Mouse (Mus musculus): Measurements from ENCODE around the gene Tex33. TPM values are rescaled to one million over a fixed set of nuclear protein-coding genes. Genes with fewer than 3 reads are reported as not detected.

Gene Tex33
- polyA plus RNA-seq, 1 experiment from 2014 or later, result not detected

DNA sequence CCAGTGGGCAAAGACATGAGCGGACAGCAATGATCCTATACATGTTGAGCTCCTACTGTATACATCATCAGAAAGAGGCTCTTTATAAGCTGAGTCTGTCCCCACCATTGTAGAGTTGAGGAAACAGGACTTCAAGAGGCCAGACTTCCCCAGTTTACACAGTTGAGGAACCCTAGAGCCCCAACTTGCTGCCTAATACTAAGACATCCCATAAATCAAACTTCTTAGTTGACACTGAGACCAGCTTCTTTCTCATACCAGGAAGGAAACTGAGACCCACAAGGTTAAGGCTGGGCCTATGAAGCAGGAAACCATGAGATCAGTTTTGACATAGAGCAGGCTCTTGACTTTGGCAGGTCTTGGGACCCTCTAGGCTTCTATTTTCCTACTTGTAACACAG lies 10.1 kb downstream of the Tex33 start:
- no peak overlapping the region for H3K9ac ChIP-seq (replicated peaks; ENCODE audit: low read depth, low read length)
- no peaks in the 10 kb centered on the region for H3K9me3 ChIP-seq (ENCODE audit: control insufficient read depth, low read length)
- no peak overlapping the region for H3K4me3 ChIP-seq (ENCODE audit: low read depth, low read length)
- H3K36me3 ChIP-seq (ENCODE audit: control insufficient read depth, insufficient read depth, low read length), result no peaks in the 10 kb centered on the region
- 90% methylated on average over 1 of the region's 1 CpGs for WGBS
- H3K4me2 ChIP-seq (ENCODE audit: low read depth, low read length), result no peak overlapping the region
- no peaks in the 10 kb centered on the region for H3K4me1 ChIP-seq (ENCODE audit: control insufficient read depth, insufficient read depth, low read length)
- no peak for ATAC-seq (ENCODE audit: low read depth)
- no peaks in the 10 kb centered on the region for H3K27me3 ChIP-seq (ENCODE audit: control insufficient read depth, insufficient read depth, low read length)
- no peak overlapping the region for H3K27ac ChIP-seq (ENCODE audit: low read depth, low read length)

DNA sequence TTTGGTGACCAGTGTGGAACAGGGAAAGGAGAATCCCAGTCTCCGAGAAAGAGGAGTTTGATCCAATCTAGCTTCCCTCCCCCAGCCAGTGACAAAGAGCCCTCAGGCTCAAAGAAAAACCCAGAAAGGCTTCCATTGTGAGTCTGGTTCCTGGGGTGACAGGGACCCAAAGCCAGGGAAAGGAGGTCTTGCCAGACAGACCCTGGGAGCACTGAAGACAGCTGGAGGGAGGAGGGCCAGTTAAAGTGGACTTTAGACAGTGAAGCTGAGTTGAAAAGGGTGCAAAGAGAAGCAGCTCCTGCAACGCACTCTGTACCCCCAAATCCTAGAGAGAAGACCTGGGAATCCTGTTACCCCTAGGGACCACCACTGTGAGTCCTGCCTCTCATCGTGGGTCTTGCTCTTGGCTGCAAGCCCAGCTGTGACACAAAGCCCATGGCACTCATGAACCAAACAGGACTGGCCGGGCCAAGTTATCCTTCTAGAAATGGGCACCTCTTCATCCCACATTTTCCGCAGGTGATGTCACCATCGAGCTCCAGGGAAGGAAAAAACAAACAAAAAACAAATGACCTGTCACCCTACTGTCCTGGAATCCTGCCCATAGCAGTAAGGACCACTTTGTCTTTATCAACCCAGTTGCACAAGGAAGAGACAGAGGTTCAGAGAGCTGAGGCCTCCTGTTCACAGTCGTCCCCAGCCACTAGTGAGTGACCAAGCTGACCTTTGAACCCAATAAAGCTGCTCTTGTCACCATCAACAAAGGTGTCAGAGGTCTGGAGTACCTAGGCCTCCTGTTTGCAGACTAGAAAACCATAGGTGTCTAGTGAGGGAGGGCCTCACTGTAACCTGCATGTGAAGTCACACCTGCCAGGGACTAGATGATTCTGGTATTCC lies 11.2 kb downstream of the Tex33 start:
- Histone ChIP-seq H3K9ac (replicated peaks; ENCODE audit: low read depth, low read length) (no peak overlapping the region), H3K4me2 (ENCODE audit: low read depth, low read length) (no peak overlapping the region), H3K27me3 (ENCODE audit: control insufficient read depth, insufficient read depth, low read length) (no peaks in the 10 kb centered on the region), H3K27ac (ENCODE audit: low read depth, low read length) (peak overlapping the region; percentile 16), H3K9me3 (ENCODE audit: control insufficient read depth, low read length) (no peaks in the 10 kb centered on the region), H3K4me1 (ENCODE audit: control insufficient read depth, insufficient read depth, low read length) (no peaks in the 10 kb centered on the region), H3K36me3 (ENCODE audit: control insufficient read depth, insufficient read depth, low read length) (no peaks in the 10 kb centered on the region), H3K4me3 (ENCODE audit: low read depth, low read length) (no peak overlapping the region)
- ATAC-seq (ENCODE audit: low read depth), result peak; percentile 24; the same call in 1 of the 2 replicates
- WGBS, result 69% methylated on average over 7 of the region's 7 CpGs

DNA sequence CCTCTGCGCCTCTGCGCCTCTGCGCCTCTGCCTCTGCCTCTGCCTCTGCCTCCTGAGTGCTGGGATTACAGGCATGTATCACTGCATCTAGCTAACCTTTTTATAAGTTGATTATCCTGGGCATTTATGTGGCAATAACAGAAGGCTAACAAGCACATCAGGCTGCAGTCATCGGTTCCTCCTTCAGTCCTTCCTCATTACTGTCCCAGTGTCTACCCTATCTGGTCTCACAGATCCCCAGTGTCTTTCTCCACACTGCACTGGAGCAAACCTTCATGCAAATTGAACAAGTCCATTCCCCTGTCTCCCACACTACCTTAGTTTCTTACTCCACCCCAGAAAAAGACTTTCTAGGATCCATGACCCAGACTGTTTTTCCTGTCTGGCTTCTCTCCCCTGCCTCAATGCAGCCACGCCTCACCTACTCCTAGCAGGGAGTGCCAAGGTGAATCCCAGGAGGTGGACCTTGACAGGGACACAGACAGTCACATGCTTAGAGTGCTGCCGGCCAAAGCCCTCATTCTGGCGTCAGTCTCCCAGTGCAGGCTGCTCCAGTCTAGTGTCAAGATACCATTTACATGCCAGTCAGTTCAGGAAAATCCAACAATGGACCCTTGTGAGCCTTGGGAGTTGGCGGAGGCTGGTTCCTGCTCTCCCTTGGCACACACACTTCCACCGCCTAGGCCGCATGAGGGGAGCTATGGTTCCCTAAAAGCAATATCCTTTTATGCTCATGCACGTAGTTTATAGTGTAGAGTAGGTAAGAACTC lies 12.1 kb downstream of the Tex33 start:
- Histone ChIP-seq H3K36me3 (ENCODE audit: control insufficient read depth, insufficient read depth, low read length) (no peaks in the 10 kb centered on the region), H3K27ac (ENCODE audit: low read depth, low read length) (peak overlapping the region; percentile 16), H3K4me1 (ENCODE audit: control insufficient read depth, insufficient read depth, low read length) (no peaks in the 10 kb centered on the region), H3K9ac (replicated peaks; ENCODE audit: low read depth, low read length) (no peak overlapping the region), H3K27me3 (ENCODE audit: control insufficient read depth, insufficient read depth, low read length) (no peaks in the 10 kb centered on the region), H3K4me3 (ENCODE audit: low read depth, low read length) (no peak overlapping the region), H3K9me3 (ENCODE audit: control insufficient read depth, low read length) (no peaks in the 10 kb centered on the region), H3K4me2 (ENCODE audit: low read depth, low read length) (no peak overlapping the region)
- ATAC-seq (ENCODE audit: low read depth), result peak; percentile 60; the same call in 1 of the 2 replicates
- 77% methylated on average over 11 of the region's 11 CpGs for WGBS

DNA sequence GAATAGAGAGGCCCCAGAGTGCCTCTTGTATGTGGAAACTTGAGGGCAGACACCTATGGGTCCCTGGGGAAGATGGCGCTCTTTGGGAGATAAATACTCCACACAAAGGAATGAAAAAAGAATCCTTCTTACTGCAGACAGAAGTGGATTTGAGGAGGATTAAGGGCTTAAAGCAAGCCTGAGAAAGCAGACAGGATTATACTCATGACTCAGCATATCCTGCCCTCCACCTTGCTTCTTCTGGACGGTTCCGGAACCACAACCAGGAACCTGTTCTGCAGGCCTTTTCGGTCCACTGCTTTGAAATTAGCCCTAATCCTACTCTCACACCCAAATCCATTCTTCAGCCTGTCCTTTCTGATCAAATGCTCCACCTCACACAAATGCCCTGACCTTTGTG lies 13.6 kb downstream of the Tex33 start:
- H3K27ac ChIP-seq (ENCODE audit: low read depth, low read length), result no peak overlapping the region
- WGBS, result 90% methylated on average over 4 of the region's 4 CpGs
- H3K36me3 ChIP-seq (ENCODE audit: control insufficient read depth, insufficient read depth, low read length), result no peaks in the 10 kb centered on the region
- H3K9ac ChIP-seq (replicated peaks; ENCODE audit: low read depth, low read length), result no peak overlapping the region
- H3K4me2 ChIP-seq (ENCODE audit: low read depth, low read length), result no peak overlapping the region
- no peaks in the 10 kb centered on the region for H3K27me3 ChIP-seq (ENCODE audit: control insufficient read depth, insufficient read depth, low read length)
- no peak for ATAC-seq (ENCODE audit: low read depth)
- H3K9me3 ChIP-seq (ENCODE audit: control insufficient read depth, low read length), result no peaks in the 10 kb centered on the region
- no peak overlapping the region for H3K4me3 ChIP-seq (ENCODE audit: low read depth, low read length)
- H3K4me1 ChIP-seq (ENCODE audit: control insufficient read depth, insufficient read depth, low read length), result no peaks in the 10 kb centered on the region

DNA sequence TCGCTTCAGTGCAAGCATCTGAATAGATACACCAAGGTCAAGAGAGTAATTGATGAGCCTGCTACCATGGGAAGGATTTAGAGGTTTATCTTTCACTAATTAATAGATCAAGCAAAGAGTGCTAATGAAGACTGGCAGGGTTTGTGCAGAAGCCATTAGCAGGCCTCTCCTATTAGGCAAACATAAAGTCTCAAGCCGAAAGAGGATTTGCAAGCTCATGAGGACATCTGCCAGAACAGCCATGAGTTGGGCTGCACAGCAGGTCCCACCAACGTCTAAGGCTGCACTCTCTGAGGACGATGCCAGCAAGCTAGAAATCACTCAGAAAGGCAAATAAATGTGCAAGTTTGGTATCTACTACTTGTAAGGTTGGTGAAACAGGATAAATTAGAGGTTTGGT lies 15.0 kb downstream of the Tex33 start:
- H3K9me3 ChIP-seq (ENCODE audit: control insufficient read depth, low read length), result no peaks in the 10 kb centered on the region
- H3K4me1 ChIP-seq (ENCODE audit: control insufficient read depth, insufficient read depth, low read length), result no peaks in the 10 kb centered on the region
- no peak for ATAC-seq (ENCODE audit: low read depth)
- no peaks in the 10 kb centered on the region for H3K27me3 ChIP-seq (ENCODE audit: control insufficient read depth, insufficient read depth, low read length)
- no peak overlapping the region for H3K27ac ChIP-seq (ENCODE audit: low read depth, low read length)
- H3K4me2 ChIP-seq (ENCODE audit: low read depth, low read length), result no peak overlapping the region
- H3K4me3 ChIP-seq (ENCODE audit: low read depth, low read length), result no peak overlapping the region
- H3K9ac ChIP-seq (replicated peaks; ENCODE audit: low read depth, low read length), result no peak overlapping the region
- no peaks in the 10 kb centered on the region for H3K36me3 ChIP-seq (ENCODE audit: control insufficient read depth, insufficient read depth, low read length)
- 67% methylated on average over 4 of the region's 4 CpGs for WGBS

DNA sequence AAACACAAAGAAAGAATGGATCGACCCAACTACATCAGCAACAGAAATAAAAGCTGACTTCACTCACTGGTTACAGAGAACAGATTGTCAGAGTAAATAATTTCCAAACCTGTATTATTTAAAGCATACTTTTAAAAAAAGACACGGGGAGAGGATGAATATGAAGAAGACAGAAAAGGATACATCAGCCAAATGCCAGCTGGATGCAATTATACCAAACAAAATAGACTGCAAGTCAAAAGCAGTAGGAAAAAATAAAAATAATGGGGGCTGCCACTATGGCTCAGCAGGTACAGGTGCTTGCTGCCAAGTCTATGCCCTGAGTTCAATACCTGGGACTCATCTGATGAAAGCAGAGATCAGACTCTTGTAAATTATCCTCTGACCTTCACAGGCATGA lies 15.5 kb downstream of the Tex33 start:
- no peak overlapping the region for H3K4me3 ChIP-seq (ENCODE audit: low read depth, low read length)
- no peak overlapping the region for H3K4me2 ChIP-seq (ENCODE audit: low read depth, low read length)
- no peak overlapping the region for H3K27ac ChIP-seq (ENCODE audit: low read depth, low read length)
- WGBS, result 83% methylated on average over 2 of the region's 2 CpGs
- H3K9ac ChIP-seq (replicated peaks; ENCODE audit: low read depth, low read length), result no peak overlapping the region
- no peaks in the 10 kb centered on the region for H3K4me1 ChIP-seq (ENCODE audit: control insufficient read depth, insufficient read depth, low read length)
- no peaks in the 10 kb centered on the region for H3K9me3 ChIP-seq (ENCODE audit: control insufficient read depth, low read length)
- no peaks in the 10 kb centered on the region for H3K36me3 ChIP-seq (ENCODE audit: control insufficient read depth, insufficient read depth, low read length)
- H3K27me3 ChIP-seq (ENCODE audit: control insufficient read depth, insufficient read depth, low read length), result no peaks in the 10 kb centered on the region
- ATAC-seq (ENCODE audit: low read depth), result no peak

DNA sequence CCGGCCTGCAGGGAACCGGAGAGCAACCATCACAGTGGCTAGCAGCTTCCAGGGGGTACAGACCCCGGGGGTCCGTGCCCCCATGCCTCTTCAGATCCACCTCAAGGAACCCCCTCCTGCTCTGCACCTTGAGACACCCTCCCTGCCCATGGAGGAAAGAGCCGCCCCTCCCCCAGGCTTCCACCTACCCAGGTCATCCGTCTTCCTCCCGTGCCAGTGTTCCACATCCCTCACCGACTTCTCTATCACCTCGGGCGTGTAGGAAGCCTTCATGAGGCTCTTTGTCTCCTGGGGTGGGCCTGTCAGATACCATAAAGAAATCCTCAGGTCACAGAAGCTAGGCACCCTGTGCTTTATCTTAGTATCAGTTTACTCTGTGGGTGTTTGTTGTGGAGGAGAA lies 17.2 kb downstream of the Tex33 start:
- no peaks in the 10 kb centered on the region for H3K27me3 ChIP-seq (ENCODE audit: control insufficient read depth, insufficient read depth, low read length)
- H3K4me2 ChIP-seq (ENCODE audit: low read depth, low read length), result no peak overlapping the region
- WGBS, result 81% methylated on average over 10 of the region's 10 CpGs
- H3K9ac ChIP-seq (replicated peaks; ENCODE audit: low read depth, low read length), result no peak overlapping the region
- H3K36me3 ChIP-seq (ENCODE audit: control insufficient read depth, insufficient read depth, low read length), result no peaks in the 10 kb centered on the region
- H3K9me3 ChIP-seq (ENCODE audit: control insufficient read depth, low read length), result no peaks in the 10 kb centered on the region
- no peak overlapping the region for H3K27ac ChIP-seq (ENCODE audit: low read depth, low read length)
- H3K4me3 ChIP-seq (ENCODE audit: low read depth, low read length), result no peak overlapping the region
- no peak for ATAC-seq (ENCODE audit: low read depth)
- H3K4me1 ChIP-seq (ENCODE audit: control insufficient read depth, insufficient read depth, low read length), result no peaks in the 10 kb centered on the region

DNA sequence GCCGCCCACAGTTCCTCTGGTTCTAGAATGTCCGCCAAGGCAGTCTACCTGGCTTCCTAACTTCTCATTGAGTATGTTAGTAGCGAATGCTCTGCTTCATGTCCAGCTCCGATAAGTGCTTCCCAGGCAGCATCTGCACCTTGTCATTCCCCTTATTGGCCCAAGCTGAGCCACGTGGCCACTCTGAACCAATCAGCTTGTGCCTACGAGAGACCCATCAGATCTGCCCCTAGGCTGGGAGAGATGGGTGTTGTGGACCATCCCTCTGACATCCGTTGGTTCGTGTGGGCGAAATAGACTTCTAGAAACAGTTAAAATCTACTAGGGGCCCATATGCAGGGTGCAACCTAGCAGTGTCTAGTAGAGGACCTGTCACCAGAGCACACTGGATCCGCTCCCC lies 17.9 kb downstream of the Tex33 start:
- WGBS, result 87% methylated on average over 10 of the region's 10 CpGs

DNA sequence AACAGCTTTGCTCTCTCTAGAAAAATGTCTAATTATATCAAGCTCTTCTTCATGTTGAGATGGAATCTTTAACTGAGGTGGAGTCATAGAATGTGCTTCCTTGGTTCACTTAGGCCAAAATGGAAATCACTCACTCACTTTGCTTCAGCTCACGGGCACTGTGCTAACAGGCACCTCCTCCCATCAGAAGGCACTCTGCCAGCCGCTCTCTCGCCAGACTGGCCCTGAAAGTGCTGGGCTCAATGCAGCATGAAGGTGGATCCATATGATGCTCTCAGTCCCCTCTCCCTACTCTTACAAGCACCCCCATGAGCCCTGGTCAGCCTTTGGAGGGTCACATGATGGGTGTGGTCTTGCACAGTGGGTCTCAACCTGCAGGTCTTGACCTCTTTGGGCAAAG lies 21.5 kb downstream of the Tex33 start:
- H3K9ac ChIP-seq (replicated peaks; ENCODE audit: low read depth, low read length), result no peak overlapping the region
- no peaks in the 10 kb centered on the region for H3K9me3 ChIP-seq (ENCODE audit: control insufficient read depth, low read length)
- H3K4me3 ChIP-seq (ENCODE audit: low read depth, low read length), result no peak overlapping the region
- no peak overlapping the region for H3K4me2 ChIP-seq (ENCODE audit: low read depth, low read length)
- 70% methylated on average over 3 of the region's 3 CpGs for WGBS
- H3K27ac ChIP-seq (ENCODE audit: low read depth, low read length), result no peak overlapping the region
- no peaks in the 10 kb centered on the region for H3K36me3 ChIP-seq (ENCODE audit: control insufficient read depth, insufficient read depth, low read length)
- no peak for ATAC-seq (ENCODE audit: low read depth)
- no peaks in the 10 kb centered on the region for H3K4me1 ChIP-seq (ENCODE audit: control insufficient read depth, insufficient read depth, low read length)
- H3K27me3 ChIP-seq (ENCODE audit: control insufficient read depth, insufficient read depth, low read length), result no peaks in the 10 kb centered on the region

More for the DNA sequence above, 17.9 kb downstream of the Tex33 start:
- Histone ChIP-seq H3K27ac (ENCODE audit: low read depth, low read length) (no peak overlapping the region), H3K4me1 (ENCODE audit: control insufficient read depth, insufficient read depth, low read length) (no peaks in the 10 kb centered on the region), H3K4me2 (ENCODE audit: low read depth, low read length) (no peak overlapping the region), H3K27me3 (ENCODE audit: control insufficient read depth, insufficient read depth, low read length) (no peaks in the 10 kb centered on the region), H3K9me3 (ENCODE audit: control insufficient read depth, low read length) (no peaks in the 10 kb centered on the region), H3K36me3 (ENCODE audit: control insufficient read depth, insufficient read depth, low read length) (no peaks in the 10 kb centered on the region), H3K4me3 (ENCODE audit: low read depth, low read length) (no peak overlapping the region), H3K9ac (replicated peaks; ENCODE audit: low read depth, low read length) (no peak overlapping the region)
- no peak for ATAC-seq (ENCODE audit: low read depth)
